Mouse (Mus musculus) testis, adult 2 months (tissue): ENCODE data around the gene Slc30a1. TPM values are rescaled to one million over a fixed set of nuclear protein-coding genes. Genes with fewer than 3 reads are reported as not detected.

Source experiments
- H3K27ac ChIP-seq: fragments of 200-500 bp; 2 replicates; pipeline ENCODE4 v1.5.1; 2012; ENCODE audit warnings: low read depth, low read length; ENCODE audit not compliant: control insufficient read depth, insufficient read depth
- H3K27me3 ChIP-seq: fragments of 200-500 bp; 2 replicates; pipeline ENCODE4 v1.6.1; 2012; ENCODE audit warnings: mild to moderate bottlenecking, low read length, moderate library complexity; ENCODE audit not compliant: control insufficient read depth, insufficient read depth
- H3K36me3 ChIP-seq: fragments of 200-500 bp; 2 replicates; pipeline ENCODE4 v1.6.1; 2012; ENCODE audit warnings: mild to moderate bottlenecking, low read length; ENCODE audit not compliant: control insufficient read depth, insufficient read depth
- H3K4me1 ChIP-seq: fragments of 200-500 bp; 2 replicates; pipeline ENCODE4 v1.6.1; 2012; ENCODE audit warnings: low read length; ENCODE audit not compliant: control insufficient read depth, insufficient read depth
- H3K4me3 ChIP-seq: fragments of 200-500 bp; 2 replicates; pipeline ENCODE4 v1.5.1; 2012; ENCODE audit warnings: low read depth, mild to moderate bottlenecking, low read length, moderate library complexity, mixed read lengths; ENCODE audit not compliant: control insufficient read depth
- CTCF ChIP-seq: fragments of 200-500 bp; IDR thresholded peaks from 2 replicates; pipeline ENCODE4 v1.5.1; 2012; ENCODE audit warnings: low read depth, mild to moderate bottlenecking, inconsistent platforms, low read length, moderate library complexity; ENCODE audit not compliant: control insufficient read depth, insufficient read depth, insufficient replicate concordance
- POLR2A ChIP-seq: fragments of 200-500 bp; IDR thresholded peaks from 2 replicates; pipeline ENCODE4 v1.6.1; 2012; ENCODE audit warnings: low read depth, mild to moderate bottlenecking, inconsistent platforms, low read length, moderate library complexity; ENCODE audit not compliant: control insufficient read depth
- polyA plus RNA-seq: library from polyadenylated mRNA; depleted of rRNA; stranded (reverse); fragments of >200 nt; gene quantifications from 2 replicates; pipeline ENCODE4 v1.2.3, GENCODE M21; 2012

Gene Slc30a1
- polyA plus RNA-seq, 1 experiment: 17.8 TPM

GRCm38 (mm10) chr1:191896806-191897552, 9.6 kb upstream of the Slc30a1 start:
- TF ChIP-seq POLR2A: no peak
- no peak for TF ChIP-seq CTCF
- Histone ChIP-seq H3K27ac (no peak overlapping the region), H3K4me1 (peaks cover 2% of the 10 kb centered on the region; the same call in 1 of the 2 replicates), H3K27me3 (no peaks in the 10 kb centered on the region), H3K4me3 (no peak overlapping the region), H3K36me3 (no peaks in the 10 kb centered on the region)

- H3K27ac ChIP-seq: peak overlapping the region; percentile 41
These were observed 682 bp upstream of the Slc30a1 start for GRCm38 (mm10) chr1:191905637-191906533.

GRCm38 (mm10) chr1:191907431-191907810, 854 bp downstream of the Slc30a1 start:
- peaks cover 13% of the 10 kb centered on the region for H3K4me1 ChIP-seq
- H3K4me3 ChIP-seq: peak overlapping the region; percentile 94
- TF ChIP-seq CTCF (peak; percentile 72; the same call in 1 of the 2 replicates), POLR2A (peak; percentile 5; the same call in 1 of the 2 replicates)
- peak overlapping the region; percentile 91 for H3K27ac ChIP-seq
- H3K27me3 ChIP-seq: no peaks in the 10 kb centered on the region
- H3K36me3 ChIP-seq: peaks cover 7% of the 10 kb centered on the region

More at GRCm38 (mm10) chr1:191905637-191906533, 682 bp upstream of the Slc30a1 start:
- H3K36me3 ChIP-seq: peaks cover 7% of the 10 kb centered on the region
- no peaks in the 10 kb centered on the region for H3K27me3 ChIP-seq
- peaks cover 13% of the 10 kb centered on the region for H3K4me1 ChIP-seq
- TF ChIP-seq POLR2A (no peak), CTCF (no peak)
- peak overlapping the region; percentile 79 for H3K4me3 ChIP-seq

- TF ChIP-seq CTCF (no peak), POLR2A (no peak)
- H3K27ac ChIP-seq: no peak overlapping the region
- no peaks in the 10 kb centered on the region for H3K27me3 ChIP-seq
- H3K36me3 ChIP-seq: peaks cover 7% of the 10 kb centered on the region
- peak overlapping the region; percentile 94 for H3K4me3 ChIP-seq
- H3K4me1 ChIP-seq: peaks cover 13% of the 10 kb centered on the region
These were observed 2.3 kb downstream of the Slc30a1 start for GRCm38 (mm10) chr1:191908906-191909305.

GRCm38 (mm10) chr1:191909316-191909715, 2.7 kb downstream of the Slc30a1 start:
- peaks cover 7% of the 10 kb centered on the region for H3K36me3 ChIP-seq
- peaks cover 13% of the 10 kb centered on the region for H3K4me1 ChIP-seq
- no peaks in the 10 kb centered on the region for H3K27me3 ChIP-seq
- TF ChIP-seq POLR2A: no peak
- no peak for TF ChIP-seq CTCF
- H3K27ac ChIP-seq: no peak overlapping the region
- H3K4me3 ChIP-seq: peak overlapping the region; percentile 94

- no peak for TF ChIP-seq POLR2A
- no peak for TF ChIP-seq CTCF
- Histone ChIP-seq H3K36me3 (peaks cover 7% of the 10 kb centered on the region), H3K4me1 (peaks cover 9% of the 10 kb centered on the region)
These were observed 4.1 kb downstream of the Slc30a1 start for GRCm38 (mm10) chr1:191910646-191911045.

More at GRCm38 (mm10) chr1:191910646-191911045, 4.1 kb downstream of the Slc30a1 start:
- H3K4me3 ChIP-seq: no peak overlapping the region
- no peaks in the 10 kb centered on the region for H3K27me3 ChIP-seq
- no peak overlapping the region for H3K27ac ChIP-seq
